Mouse (Mus musculus) C2C12 (cell line): ENCODE results near the gene Git2. TPM values are rescaled to one million over a fixed set of nuclear protein-coding genes. Genes with fewer than 3 reads are reported as not detected.

ENCODE experiments used
- H3K27me3 ChIP-seq: one replicate; pipeline ENCODE4 v1.6.1; 2011; ENCODE audit not compliant: control insufficient read depth, insufficient read depth, insufficient read length
- H3K36me3 ChIP-seq: one replicate; pipeline ENCODE4 v1.6.1; 2011; ENCODE audit not compliant: control insufficient read depth, insufficient read depth
- H3K4me3 ChIP-seq: one replicate; pipeline ENCODE4 v1.5.1; 2011; ENCODE audit warnings: mild to moderate bottlenecking, control low read depth; ENCODE audit not compliant: poor library complexity, insufficient read depth, severe bottlenecking
- H3K79me2 ChIP-seq: one replicate; pipeline ENCODE4 v1.6.1; 2011; ENCODE audit not compliant: control insufficient read depth, insufficient read depth
- H3K79me3 ChIP-seq: one replicate; pipeline ENCODE4 v1.6.1; 2011; ENCODE audit warnings: low read depth, control low read depth
- H3ac ChIP-seq: one replicate; pipeline ENCODE3; 2011; ENCODE audit warnings: low read depth; ENCODE audit not compliant: control insufficient read depth, insufficient read length
- CEBPB ChIP-seq: IDR thresholded peaks from one replicate; pipeline ENCODE4 v1.6.1; 2011; ENCODE audit warnings: low read depth, mild to moderate bottlenecking, control low read depth, moderate library complexity
- CTCF ChIP-seq: IDR thresholded peaks from one replicate; pipeline ENCODE4 v1.5.1; 2011; ENCODE audit not compliant: control insufficient read depth, insufficient read depth, insufficient read length
- FOSL1 ChIP-seq: IDR thresholded peaks from one replicate; pipeline ENCODE4 v1.8.0; 2011; ENCODE audit warnings: mild to moderate bottlenecking, low read length; ENCODE audit not compliant: poor library complexity, insufficient read depth, severe bottlenecking
- MAX ChIP-seq: IDR thresholded peaks from one replicate; pipeline ENCODE4 v1.6.1; 2011; ENCODE audit warnings: mild to moderate bottlenecking, control low read depth
- MYOD1 ChIP-seq: IDR thresholded peaks from one replicate; pipeline ENCODE4 v1.6.1; 2011; ENCODE audit warnings: low read depth; ENCODE audit not compliant: control insufficient read depth, insufficient read length
- MYOG ChIP-seq: IDR thresholded peaks from one replicate; pipeline ENCODE4 v1.6.1; 2011; ENCODE audit not compliant: control insufficient read depth, insufficient read length; ENCODE audit errors: extremely low read depth
- USF1 ChIP-seq: IDR thresholded peaks from one replicate; pipeline ENCODE4 v1.6.1; 2011; ENCODE audit warnings: low read depth, mild to moderate bottlenecking, control low read depth, moderate library complexity
- polyA plus RNA-seq: library from polyadenylated mRNA; unstranded; fragments of >200 nt; fragmentation: generic; extraction: Trizol; gene quantifications from one replicate; pipeline ENCODE4 v1.2.1, GENCODE M21; 2012; ENCODE audit warnings: missing spikeins

The Git2 gene
- polyA plus RNA-seq, 1 experiment, result 19.5 TPM

GRCm38 (mm10) chr5:114719003-114719927 is 56.1 kb downstream of the Git2 start:
- no peaks in the 10 kb centered on the region for H3K79me3 ChIP-seq
- peaks cover 31% of the 10 kb centered on the region for H3K36me3 ChIP-seq
- no peak overlapping the region for H3K4me3 ChIP-seq
- TF ChIP-seq FOSL1, result no peak
- TF ChIP-seq CTCF, result no peak
- no peak for TF ChIP-seq MYOG
- TF ChIP-seq MAX, result no peak
- no peak for TF ChIP-seq USF1
- no peak for TF ChIP-seq CEBPB
- no peak for TF ChIP-seq MYOD1
- H3K79me2 ChIP-seq, result no peaks in the 10 kb centered on the region
- no peaks in the 10 kb centered on the region for H3K27me3 ChIP-seq
- H3ac ChIP-seq, result no peak overlapping the region

DNA sequence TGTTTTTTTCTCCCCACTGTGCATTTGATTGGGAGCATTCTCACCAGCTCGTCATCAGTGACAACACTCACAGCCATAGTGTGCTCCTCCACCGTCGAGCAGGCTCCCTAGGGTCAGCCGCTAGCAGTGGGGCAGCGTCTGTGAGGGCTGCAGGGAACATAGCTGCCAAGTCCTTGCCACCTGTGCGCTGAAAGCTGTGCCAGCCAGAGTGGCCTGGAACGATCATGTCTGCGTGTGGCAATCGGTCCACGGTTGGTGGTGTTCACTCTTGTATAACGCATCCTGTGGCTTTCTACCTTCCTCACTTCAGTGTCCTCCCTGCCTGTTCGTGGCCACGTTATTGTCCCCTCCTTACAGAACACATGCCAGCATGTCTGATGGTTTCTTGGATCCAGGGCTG is 56.8 kb downstream of the Git2 start:
- Histone ChIP-seq H3ac (no peak overlapping the region), H3K79me2 (no peaks in the 10 kb centered on the region), H3K4me3 (no peak overlapping the region), H3K27me3 (no peaks in the 10 kb centered on the region), H3K36me3 (peaks cover 31% of the 10 kb centered on the region), H3K79me3 (no peaks in the 10 kb centered on the region)
- TF ChIP-seq FOSL1 (no peak), CTCF (no peak), CEBPB (no peak), USF1 (no peak), MYOG (no peak), MYOD1 (no peak), MAX (no peak)

GRCm38 (mm10) chr5:114717937-114718336 is 57.4 kb downstream of the Git2 start:
- Histone ChIP-seq H3K4me3 (no peak overlapping the region), H3K36me3 (peaks cover 27% of the 10 kb centered on the region), H3K79me3 (no peaks in the 10 kb centered on the region), H3K27me3 (no peaks in the 10 kb centered on the region), H3ac (no peak overlapping the region), H3K79me2 (no peaks in the 10 kb centered on the region)
- TF ChIP-seq FOSL1 (no peak), MYOG (no peak), CTCF (no peak), USF1 (no peak), CEBPB (no peak), MAX (no peak), MYOD1 (no peak)

GRCm38 (mm10) chr5:114717292-114717691 is 58.0 kb downstream of the Git2 start:
- Histone ChIP-seq H3K79me2 (no peaks in the 10 kb centered on the region), H3K27me3 (no peaks in the 10 kb centered on the region), H3K79me3 (no peaks in the 10 kb centered on the region), H3ac (no peak overlapping the region), H3K4me3 (no peak overlapping the region), H3K36me3 (peaks cover 27% of the 10 kb centered on the region)
- TF ChIP-seq USF1 (no peak), MYOG (no peak), CTCF (no peak), MYOD1 (no peak), FOSL1 (no peak), MAX (no peak)

- Histone ChIP-seq H3K79me3 (no peaks in the 10 kb centered on the region), H3K27me3 (no peaks in the 10 kb centered on the region), H3K79me2 (no peaks in the 10 kb centered on the region), H3ac (no peak overlapping the region), H3K4me3 (no peak overlapping the region), H3K36me3 (peaks cover 28% of the 10 kb centered on the region)
- TF ChIP-seq MAX (no peak), CEBPB (no peak), MYOD1 (no peak), FOSL1 (no peak), MYOG (no peak), CTCF (no peak), USF1 (no peak)
Observed at GRCm38 (mm10) chr5:114714551-114714950, 60.8 kb downstream of the Git2 start.
